Mouse (Mus musculus) liver, adult (tissue): ENCODE measurements at regions not wholly inside any gene's neighbourhood (a gene's known extent, or its start where the extent isn't known, plus 50 kb on each side); places are given as distances from the start of the nearest gene placed in this dataset.

Experiments
- GATA4 ChIP-seq: IDR thresholded peaks from 2 replicates; pipeline ENCODE4 v1.6.1; 2014; ENCODE audit warnings: mild to moderate bottlenecking, low read length; ENCODE audit not compliant: insufficient replicate concordance

DNA sequence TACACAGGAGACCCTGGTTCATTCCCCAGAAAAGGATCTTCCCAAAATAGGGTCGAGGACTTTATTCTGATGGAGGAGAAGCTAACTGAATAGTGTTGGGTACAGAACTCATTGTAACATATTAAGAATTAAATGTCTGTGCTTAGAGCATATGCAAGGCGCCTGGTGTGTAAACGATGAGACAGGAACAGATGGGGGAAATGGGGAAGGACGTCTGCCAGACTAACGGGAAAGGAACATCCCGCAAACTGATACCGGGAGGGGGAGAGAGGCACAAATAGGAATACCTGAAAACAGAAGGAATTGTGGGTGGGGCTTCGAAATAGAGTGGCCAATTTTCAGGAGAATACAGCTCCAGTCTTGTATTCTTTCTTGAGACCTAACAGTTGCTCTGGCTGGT, 268.6 kb upstream of the Tbx3 start:
- no peak for TF ChIP-seq GATA4

DNA sequence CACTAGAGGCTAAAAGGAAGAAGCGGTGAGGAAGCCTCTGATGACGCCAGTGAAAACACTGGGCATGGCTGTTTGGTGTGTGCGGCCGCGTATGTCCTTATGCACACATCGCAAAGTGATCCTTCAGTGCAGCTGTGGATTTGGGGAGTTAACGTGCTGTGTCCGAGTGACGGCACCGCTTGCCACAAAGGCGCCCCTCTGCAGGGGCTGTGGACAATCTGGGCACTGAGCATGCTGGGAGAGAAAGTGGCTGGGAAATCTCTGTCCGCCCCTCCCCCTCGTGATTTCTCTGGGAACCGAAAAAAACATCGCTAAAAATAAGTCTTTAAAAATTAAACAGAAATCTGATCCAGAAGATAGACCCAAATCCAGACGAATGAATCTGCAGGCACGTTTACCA, 267.8 kb upstream of the Tbx3 start:
- TF ChIP-seq GATA4 = no peak

DNA sequence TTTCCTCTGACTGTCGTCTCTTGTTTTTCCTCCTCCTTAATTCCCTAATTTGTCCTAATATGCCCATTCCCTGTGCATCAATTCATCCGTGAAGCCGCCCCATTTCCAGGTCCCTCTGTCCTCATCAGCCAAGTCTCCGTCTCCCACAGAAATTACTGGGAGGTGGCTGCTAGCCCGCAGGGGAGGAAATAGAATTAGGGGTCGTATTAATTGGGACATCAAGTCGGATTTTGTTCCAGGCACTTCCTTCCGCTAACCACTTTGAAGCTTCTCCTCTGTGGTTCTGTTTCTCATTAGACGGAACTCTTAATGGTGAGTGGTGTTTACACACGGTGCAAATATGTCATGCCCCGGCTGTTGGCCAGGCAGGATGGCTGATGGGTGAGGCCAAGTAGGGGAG, 259.5 kb upstream of the Tbx3 start:
- TF ChIP-seq GATA4 = no peak

DNA sequence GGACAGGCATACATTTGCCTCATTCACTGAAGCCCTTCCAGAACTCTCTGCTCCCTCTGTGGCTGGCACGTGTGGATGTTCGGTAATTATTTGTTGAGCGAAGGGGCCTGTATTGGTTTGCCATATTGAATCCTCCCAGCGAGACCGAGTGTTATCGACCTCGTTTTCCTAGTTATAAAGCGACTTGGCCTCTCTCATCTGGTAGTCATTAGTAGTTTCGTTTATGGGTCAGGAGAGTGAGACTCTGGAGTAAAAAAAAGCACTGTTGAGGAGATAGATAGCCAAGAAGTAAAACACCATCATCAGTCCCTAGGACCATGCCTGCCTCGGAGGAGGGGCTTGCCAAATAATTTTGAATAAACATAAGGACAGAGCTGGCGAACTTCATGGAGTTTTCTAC, 254.6 kb upstream of the Tbx3 start:
- no peak for TF ChIP-seq GATA4

DNA sequence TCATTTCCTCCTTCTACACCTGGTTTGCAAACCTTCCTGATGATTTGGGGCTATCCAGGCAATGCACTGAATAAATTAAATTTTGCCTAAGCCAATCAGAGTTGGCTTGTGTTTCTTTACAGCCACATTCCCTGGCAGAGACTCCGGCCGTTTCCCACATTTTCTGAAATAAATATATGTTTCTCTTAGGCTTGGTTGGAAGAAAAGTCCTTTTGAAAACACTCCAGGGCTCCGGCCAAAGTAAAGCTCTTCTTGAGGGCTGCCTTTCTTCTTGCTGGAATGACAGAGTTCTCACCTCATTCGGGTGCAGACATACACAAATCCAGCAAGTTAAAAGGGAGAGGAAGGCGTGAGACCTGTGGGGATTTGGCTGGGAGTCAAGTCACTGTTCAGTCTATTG, 252.0 kb upstream of the Tbx3 start:
- TF ChIP-seq GATA4 = no peak

DNA sequence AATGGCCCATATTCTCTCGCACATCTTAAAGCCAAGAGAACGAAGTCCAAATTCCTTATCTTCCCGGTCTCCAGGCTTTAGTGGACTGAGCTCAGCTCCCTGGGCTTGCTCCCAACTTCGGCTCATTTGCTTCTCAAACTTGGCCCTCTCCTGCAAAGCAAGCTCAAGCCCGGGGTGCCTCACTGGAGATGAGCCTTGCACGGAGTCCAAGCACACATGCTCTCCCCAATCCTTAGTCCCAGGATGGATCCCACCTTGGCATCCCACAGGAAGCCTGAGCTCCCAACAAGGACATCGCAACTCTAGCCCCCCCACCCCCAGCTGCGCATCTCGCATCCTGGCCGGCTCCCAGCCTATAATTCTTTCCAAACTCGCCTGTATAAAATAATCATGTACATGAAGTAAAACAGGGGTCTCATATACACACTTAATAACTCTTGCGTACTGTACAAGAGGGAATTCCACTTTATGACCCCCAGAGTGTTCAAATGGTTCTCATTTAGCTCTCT, 242.9 kb upstream of the Tbx3 start:
- no peak for TF ChIP-seq GATA4

DNA sequence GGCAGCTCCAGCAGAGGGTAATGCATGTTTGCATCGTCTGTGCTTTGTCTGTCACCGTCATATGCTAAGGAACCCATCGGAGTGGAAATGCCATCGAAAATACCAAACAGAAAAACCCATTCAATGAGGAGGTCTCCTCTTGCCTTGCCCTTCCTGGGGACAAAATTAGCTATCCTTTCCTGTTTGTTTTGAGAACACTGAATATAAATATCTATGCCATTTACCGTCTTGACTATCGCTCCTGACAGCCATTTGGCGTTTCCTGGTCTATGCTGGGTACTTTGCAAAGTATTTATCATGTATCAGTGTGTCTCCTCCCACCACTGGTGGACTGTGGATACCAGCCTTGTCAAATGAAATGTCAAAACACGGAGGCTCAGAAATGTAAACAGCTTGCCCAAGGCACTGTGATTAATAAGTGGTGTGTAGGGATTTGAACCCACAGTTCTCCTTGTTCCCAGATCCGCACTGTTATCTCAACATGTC, 239.2 kb upstream of the Tbx3 start:
- no peak for TF ChIP-seq GATA4

DNA sequence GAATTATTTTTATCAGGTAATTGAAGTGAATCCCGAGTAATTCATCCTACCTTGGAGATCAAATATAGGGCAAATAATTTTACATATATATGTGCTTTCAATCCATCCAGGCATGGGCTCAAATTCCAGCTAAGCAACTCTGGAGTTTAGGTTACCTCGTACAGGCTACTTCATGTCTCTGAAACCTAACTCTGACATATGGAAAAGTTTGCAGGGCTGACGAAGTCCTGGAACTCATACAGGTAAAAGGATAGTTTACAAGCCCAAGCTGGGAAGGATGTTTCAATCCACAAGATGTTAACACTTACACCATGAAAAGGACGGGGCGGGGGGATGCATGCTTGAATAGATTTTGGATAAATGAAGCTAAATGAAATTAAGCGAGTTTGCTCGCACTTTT, 235.9 kb upstream of the Tbx3 start:
- no peak for TF ChIP-seq GATA4

DNA sequence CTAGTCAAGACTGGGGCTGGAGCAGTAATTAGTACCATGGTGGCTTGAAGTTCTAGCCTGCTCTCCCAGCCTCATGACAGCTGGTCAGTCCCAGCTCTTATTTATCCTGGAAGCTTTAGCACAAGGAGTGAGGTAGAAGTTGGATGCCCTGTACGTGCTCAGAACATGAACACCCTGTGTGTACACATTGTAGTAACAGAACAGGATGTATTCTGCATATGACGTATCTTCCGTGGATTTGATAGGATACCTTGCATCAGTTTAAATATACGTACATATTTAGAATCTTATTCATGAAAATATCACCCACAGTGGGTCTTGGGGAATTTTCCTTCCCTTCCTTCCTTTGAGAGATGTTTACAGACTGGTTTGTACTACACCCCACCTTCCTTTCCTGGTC, 222.0 kb upstream of the Tbx3 start:
- TF ChIP-seq GATA4 = no peak

DNA sequence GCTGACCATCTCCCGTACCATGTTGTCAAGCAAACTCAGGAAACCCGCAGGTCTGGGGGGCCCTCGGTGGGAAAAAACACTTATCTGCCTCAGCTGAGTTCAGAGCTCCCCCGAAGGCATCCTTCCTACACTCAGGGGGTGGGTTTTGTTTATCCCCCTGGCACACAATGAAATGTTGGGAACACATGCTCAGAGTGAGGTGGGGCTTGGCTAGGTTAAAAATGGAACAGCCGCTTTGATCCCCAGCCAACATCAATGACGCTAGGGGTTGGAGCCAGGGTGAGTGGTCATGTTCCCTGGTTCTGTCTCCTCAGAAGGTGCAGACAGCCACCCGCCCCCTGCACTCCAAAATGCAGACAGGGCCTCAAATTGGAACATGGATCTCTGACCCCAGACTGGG, 221.3 kb upstream of the Tbx3 start:
- TF ChIP-seq GATA4 = no peak

DNA sequence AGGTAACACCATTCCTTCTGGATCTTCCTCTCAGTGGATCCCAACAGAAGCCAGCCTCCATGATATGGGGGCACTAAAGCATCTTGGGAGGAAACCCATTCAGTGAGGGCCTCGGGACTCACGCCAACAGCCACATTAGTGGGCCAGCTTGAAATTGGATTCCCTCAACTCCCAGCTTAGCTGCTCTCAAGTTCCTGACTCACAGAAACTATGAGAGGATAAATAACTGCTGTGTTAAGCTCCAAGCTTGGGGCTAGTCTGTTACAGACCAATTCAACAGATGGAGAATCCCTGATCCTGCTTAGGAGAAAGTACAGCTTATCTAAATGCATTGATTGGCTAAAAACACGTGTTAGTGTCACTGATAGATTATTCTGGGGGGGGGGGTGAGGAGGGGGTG, 210.7 kb upstream of the Tbx3 start:
- TF ChIP-seq GATA4 = no peak

DNA sequence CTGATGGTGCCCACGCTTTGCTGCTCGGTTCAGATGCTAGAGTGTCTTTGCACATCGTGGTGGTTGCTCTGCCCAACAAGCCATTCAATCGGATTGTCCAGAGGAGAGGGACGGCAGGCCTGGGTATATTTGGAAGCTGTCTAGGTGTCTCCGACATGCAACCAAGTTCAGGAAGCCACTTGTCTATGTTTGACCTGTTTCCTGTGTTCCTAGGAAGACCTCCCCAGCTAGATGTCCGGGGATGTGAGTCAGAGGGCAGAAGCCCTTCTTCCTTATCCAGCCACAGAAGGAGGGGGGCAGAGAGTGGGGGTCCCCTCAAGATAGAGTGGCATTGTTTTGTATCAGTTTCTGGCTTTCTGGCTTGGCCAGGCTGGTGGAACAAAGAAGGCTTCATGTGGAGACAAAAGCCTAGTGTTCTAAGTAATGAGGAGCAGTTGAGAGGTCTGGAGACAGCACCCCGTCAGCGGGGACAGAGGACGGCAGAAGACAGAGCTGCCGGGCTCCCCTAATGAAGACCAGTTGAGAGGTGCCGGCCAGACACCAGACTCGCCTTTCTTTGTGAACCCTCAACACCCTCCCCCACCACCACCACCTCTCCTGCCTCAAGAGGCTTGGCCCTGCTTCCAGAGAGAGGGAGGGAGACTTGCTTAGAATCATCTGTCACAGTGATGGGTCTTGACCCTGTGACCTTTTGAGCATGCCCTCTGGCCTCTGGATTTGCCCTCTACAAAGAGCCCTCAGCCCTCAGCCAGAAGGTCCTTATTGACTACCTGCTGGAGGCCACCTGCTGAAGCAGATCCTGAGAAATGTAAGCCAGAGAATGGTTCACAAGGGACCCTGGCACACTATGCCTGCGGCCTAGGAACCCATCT, 207.6 kb upstream of the Tbx3 start:
- TF ChIP-seq GATA4 = no peak

DNA sequence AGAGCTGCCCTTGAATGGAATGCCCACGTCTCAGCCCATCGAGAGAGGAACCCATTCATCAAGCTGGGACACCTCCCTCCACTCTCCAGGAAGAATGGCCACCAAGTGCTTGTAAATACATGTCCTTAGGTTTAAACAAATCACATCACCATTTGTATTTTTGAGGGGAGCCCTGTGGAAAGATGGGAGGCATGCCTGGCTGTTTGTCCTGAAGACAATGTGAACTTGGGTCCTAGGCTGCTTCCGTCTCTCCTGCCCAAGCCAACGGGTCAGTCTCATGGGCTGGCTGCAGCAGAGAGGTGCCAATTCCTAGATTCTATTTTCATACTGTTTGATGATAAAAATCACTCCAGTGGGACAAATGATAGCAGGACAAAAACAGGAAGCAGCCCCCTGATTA, 205.9 kb upstream of the Tbx3 start:
- TF ChIP-seq GATA4 = no peak

DNA sequence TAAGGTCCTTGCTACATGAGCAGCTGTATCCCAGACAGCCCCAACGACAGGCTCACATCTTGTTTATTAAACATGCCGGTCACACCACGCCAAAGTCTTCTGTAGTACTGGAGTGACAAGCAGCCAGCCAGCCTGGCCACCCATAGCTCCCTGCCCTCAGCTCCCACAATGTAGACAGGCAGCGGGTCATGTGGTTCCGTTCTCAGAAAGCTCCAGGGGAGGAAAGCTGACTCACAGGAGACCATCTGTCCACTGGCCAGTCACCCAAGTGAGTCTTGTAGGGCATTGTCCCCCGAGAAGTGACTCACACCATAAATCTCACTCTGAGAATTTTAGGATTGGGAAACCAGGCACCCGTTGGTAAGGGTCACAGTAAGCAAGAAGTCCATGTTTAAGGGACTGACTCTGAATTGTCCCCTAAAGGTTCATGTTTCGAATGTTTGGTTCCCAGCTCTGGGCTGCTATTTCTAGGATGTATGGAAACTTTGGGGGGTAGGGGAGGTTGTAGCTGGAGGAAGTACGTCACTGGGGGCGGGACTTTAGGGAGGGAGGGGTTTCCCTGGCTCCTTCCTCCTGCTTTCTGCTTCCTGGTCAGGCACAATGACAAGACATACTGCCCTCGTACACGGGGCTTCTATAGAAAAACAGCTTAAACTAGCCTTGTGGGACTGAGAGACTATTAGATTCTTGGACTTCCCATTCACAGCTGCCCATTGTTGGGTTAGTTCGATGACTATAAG, 203.0 kb upstream of the Tbx3 start:
- TF ChIP-seq GATA4 = no peak

DNA sequence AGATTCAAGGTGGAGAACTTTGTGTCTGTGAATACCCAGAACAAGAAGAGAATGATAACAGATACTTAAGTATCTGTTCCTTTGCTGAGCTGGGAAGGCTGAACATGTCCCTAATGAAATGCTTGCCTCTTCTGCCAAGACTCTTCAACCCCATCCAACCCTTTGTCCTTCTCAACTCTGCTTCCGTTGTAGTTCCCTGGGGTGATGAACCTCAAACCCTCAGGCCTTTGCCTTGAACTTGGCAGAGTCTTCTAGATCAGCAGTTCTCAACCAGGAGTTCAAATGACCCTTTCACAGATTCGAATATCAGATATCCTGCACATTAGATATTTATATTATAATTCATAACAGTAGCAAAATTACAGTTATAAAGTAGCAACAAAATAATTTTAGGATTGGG, 192.5 kb upstream of the Tbx3 start:
- no peak for TF ChIP-seq GATA4

DNA sequence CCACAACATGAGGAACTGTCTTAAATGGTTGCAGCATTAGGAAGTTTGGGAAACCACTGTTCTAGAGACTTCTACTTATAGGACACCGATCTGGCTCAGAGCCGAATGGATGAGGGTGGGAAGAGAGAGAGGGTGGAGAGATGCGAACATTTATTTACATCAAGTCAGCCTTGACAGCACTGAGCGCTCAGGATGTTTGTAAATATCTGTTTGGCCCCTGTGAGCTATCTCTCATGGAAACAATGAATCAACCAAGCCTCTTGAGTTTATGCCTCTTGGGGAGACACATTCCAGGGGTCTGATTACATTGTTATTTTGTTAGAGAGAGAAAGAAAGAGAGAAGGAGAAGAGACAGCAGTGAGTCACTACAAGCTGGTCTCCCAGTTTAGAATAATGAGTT, 192.1 kb upstream of the Tbx3 start:
- TF ChIP-seq GATA4 = no peak
